Mouse (Mus musculus) c-Kit-positive CD71-positive TER-119-negative erythroid progenitor cells, embryonic 14.5 days (primary cell): ENCODE data around the gene Atp9a.
A peak's percentile ranks its signal among the peaks of the same experiment; 100 is the strongest.

Experiments used
- DNase-seq: peaks from one replicate; pipeline ENCODE4 v3.0.0-alpha.2; 2013; ENCODE audit warnings: low read depth

Gene Atp9a

GRCm38 (mm10) chr2:168640460-168640859 is 101.7 kb downstream of the Atp9a start:
- DNase-seq = no peak

- no peak for DNase-seq
Measured at GRCm38 (mm10) chr2:168634881-168635280, 107.3 kb downstream of the Atp9a start.

DNA sequence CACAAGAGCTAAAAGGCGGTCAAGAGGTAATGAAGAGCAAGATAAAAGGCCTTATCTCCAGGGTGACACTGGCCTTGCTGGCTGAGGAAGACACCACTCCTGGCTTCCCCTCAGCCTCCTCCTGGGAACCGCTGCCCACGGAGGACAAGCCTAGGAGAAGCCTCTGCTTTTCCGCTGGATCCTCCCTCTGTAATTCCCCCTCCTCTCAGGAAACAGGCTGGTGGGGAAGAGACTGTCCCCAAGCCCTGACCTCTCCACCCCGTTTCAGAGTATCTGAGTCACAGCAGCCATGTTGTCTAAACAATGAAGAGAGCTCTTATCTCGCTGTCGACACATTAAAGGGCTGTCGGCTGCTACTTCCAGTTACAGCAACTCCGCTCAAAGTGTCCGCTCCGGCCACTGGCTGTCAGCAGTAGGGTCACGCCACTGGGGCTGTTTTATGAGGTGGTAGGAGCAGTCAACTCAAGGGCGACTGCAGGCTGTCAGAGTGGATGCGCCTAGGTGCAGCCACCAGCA is 108.8 kb downstream of the Atp9a start:
- no peak for DNase-seq

GRCm38 (mm10) chr2:168632543-168632942 is 109.7 kb downstream of the Atp9a start:
- no peak for DNase-seq

DNA sequence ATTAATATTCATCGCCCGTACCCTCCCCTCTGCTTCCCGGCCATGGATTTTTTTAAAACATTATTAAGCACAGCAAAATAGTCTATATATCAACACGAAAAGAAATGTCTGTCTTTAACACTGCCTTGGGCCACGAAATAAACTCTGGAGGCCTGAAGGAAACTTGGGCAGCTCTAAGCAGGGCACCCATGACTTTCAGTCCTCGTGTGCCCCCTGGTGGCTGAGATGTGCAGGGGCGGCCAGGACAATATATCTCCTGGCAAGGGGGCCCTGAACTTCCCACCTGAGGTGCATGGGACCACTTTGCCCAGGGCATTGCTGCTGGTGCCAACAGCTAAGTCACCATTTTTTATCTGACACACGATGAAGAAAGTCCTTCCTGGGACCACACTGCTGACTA is 113.4 kb downstream of the Atp9a start:
- DNase-seq = peak; percentile 34

DNA sequence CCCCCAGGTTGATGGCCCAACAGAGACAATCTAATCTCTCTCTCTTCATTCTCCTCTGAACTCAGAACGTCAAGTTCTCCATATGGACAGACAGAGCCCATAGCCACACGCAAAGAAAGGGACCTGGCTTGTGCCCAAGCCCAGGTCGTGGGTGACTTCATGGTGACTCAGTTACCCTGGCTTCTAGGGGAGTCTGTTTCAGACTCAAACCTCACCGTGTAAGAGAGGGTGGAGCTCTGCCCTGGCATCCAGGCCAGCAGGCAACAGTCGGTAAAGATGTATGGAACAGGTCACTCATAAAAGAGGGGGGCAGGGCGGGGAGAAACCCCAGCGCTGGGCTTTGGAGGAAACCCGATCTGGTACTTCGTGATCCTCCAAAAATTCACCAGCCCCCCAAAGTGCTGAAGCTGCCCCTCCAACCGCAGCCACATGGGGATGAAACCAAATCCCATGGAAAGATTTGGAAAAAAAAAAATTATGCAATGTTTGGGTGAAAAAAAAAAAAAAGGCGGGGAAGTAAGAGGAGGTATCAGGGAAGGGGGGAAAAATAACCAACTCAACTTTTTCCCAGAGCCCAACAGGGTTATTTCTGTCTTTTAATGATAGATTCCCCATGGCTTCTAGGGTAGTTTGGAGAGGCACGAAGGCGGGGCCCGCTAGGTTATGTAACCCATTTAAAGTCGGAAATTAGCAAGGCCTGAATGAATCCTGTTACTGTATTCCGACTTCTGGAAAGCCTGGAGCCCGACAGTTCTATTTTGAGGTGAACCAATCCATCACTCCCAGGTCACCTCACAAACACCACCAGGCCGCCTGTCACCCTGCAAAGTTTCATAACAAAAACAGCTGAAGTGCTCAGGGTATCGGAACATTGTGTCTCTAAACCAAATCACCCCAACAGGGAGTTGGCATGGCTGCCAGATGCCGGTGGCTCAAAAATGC is 114.1 kb downstream of the Atp9a start:
- DNase-seq = no peak

DNA sequence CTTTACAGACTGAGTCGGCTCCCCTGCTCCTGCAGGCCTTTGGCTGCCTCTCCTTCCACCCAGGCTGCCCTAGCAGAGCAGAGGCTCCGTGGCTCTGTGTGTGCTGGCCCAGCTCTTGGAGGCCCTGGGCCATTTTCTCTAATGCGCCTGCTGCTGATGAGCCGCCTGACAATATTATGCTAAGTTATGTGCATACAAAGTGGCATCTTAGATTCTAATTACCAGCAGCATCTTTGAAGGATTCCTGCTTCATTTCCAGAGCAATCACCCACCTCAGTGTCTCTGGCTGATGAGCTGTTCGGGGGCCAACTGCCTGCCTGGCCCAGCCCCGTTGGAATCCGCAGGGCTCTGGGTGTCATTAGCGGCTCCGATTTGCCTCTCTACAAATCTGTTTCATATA is 115.8 kb downstream of the Atp9a start:
- DNase-seq = no peak

DNA sequence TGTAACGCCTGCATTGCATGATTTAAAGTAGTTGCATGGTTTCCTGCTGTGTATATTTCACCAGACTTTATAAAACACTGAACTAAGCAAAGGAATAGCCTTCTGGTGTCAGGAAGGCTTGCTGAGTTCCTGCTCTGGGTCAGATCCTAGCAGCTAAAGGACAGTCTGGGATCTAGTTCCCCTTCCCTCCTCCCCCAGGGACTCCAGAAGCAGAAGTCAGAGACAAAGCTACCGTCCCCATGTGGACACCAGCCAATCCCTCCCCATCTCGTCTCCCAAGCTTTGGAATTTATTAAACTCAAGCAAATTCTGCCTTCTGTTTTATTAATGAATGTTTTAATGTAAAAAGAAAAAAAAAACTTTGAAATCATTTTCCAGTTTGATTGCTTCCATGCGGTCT is 117.1 kb downstream of the Atp9a start:
- DNase-seq = no peak

GRCm38 (mm10) chr2:168621111-168621802 is 121.0 kb downstream of the Atp9a start:
- DNase-seq = no peak

GRCm38 (mm10) chr2:168618205-168618717 is 123.9 kb downstream of the Atp9a start:
- DNase-seq = no peak

DNA sequence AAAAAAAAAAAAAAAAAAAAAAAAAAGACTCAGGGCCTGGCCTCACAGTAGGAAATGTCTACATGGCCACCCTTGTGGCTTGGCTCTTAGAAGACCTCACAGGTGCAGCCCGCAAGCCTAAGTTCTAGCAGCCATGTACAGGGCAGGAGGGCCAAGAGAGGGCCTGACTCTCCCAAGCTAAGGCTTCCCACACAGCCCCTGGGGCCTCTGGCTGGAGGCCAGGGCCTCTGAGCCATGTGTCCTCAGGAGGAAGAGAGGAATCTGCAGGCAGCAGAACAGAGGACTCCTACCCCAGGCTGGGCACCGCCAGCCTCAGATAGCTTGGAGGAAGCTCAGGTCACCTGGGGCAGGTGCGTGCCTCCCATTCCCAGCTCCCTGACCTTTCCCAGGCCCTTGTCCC is 127.0 kb downstream of the Atp9a start:
- no peak for DNase-seq

DNA sequence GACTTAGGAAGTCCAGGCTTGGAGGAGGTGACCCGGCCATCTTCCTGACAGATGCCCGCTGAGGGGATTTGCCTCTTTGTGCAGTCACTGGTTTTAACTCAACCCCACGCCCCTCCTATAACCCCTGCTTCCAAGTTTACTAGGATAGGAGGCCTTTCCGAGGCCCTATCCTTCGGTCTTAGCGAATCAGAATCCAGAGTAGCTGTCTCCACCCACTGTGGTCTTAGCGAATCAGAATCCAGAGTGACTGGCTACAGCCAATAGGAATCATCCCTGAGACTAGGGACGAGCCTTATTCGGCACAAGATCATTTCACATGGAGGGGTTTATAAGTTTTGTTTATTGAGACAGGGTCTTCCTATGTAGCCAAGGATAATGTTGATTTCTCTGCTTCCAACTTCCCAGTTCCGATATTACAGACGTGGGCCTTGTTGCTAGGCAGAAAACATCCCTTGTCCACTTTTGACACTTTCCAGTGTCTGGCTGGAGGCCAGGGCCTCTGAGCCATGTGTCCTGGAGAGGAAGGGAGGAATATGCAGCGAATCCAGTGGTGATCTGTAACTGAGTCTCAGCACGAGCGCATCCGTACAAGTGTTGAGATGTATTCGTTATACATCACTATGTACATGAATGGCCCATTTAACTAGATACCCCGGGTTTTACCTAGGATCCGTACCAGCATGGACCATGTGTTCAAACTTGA is 127.9 kb downstream of the Atp9a start:
- DNase-seq = no peak

DNA sequence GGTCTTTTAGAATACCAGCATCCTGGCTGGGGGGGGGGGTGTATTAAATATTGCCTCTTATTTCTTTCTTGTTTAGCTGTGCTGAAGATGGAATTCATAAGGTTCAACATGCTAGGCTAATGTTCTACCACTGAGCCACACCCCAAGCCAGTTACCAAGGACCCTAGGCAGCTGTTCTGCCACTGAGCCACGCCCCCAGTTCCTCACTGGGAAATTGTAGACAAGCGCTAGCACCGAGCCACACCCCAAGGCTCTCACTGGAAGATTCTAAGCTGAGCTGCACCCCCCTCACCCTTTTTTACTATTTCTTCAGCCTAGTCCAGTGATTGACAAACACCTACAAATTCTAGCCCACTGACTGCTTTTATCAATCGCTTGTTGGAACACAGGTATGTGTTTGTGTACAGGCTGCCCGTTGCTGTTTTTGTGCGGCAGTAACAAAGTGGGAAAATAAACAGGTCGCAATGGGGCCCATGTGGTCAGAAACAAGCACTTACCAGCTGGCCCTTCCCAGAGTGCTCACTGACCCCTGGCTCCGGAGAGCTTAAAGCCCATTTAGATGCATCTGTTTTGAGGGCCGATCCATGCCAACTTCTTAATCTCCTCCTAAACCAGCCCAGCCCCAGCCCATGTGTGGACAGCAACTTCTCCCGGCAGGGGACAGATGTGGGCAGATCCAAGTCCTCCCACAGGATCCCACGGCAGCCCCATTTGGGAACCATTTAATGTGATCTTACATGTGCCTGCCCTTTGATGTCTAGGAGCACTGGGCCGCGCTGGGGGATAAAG is 128.9 kb downstream of the Atp9a start:
- DNase-seq = no peak

DNA sequence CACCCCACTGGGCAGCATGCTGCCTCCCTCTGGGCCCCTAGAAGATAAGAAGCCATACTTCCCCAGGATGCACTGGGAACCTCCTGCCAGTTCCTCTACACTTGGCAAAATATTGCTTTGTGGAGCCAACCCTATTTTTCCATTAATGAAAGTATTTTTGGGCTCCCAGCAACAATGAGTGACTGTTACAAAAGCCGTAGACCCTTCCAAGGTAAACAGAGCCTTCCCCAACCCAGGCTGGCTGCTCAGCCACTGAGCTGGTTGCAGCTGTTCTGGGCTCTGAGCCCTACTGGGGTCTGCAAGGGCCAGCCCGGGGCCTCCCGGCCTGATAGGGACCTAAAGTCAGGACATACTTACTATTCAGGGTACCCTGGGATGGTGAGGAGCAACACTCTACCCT is 131.3 kb downstream of the Atp9a start:
- DNase-seq = no peak

DNA sequence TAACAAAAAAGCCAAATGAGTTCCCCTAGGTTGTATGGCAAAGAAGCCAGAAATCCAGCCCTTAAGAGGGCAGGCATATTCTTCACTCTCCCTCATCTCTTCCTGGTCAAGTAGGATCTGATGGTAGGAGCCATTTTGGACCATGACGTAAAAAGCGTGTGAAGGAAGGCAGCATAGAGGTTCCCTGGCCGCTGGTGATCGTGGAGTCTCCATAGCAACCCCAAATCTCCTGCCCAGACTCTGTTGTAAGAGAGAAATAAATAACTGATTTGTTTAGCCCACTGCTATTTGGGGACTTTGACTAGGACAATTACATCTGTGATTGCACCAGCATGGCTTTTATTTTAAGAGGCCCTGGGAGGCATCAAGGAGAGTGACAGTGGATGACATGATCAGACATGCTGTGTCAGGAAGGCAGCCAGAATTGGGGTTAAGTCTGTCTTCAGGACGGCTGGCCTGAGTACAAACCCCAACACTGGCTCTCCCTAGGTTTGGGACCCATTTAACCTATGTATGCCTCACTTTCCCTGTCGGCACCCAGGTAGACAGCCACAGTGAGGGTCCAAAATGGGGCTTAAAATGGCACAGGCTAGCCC is 132.5 kb downstream of the Atp9a start:
- no peak for DNase-seq

- DNase-seq = no peak
Measured at GRCm38 (mm10) chr2:168608125-168608564, 134.1 kb downstream of the Atp9a start.

GRCm38 (mm10) chr2:168604655-168605070 is 137.5 kb downstream of the Atp9a start:
- no peak for DNase-seq

GRCm38 (mm10) chr2:168602387-168602741 is 139.8 kb downstream of the Atp9a start:
- no peak for DNase-seq

DNA sequence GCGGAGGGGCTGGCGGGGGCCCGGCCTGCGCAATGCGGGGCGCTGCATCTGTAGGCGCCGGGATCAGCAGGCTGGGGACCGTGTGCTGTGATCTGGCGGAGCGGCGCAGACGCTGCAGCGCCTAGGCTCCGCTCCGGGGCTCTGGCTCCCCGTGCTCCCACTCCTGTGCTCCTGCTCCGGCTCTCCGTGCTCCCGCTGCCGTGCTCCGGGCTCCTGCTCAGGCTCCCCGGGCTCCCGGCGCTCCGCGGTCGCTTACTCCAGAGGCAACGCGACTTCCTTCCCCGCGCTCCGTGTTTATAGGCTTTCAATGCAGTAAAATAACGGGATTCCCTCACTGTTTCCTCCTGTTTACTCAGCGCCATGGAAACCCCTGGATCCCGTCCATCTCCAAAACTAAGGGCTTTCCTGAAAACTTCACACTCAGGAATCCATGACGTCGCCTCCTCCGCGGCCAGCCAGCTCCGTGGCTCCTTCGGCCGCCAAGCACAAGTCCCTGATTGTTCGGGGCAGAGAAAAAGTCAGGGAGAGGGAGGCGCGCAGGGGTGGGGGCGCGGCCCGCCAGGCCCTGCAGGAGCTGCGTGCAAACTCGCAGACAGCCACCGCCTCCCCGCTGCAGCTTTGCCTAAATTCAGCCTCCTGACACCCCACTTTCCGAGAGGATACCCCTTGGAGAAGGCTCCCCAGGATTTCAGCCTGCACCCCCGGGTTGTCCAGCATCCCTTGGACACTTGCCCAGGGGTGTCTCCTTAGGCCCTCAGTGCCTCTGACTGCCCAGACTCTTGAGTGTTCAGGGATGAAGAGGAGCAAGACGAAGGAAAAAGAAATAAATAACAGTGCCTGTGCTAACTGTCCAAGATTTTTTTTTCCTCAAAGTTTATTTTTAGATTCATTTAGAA is 140.5 kb downstream of the Atp9a start, which contains the start of gene Nfatc2:
TSS of gene Nfatc2 (minus strand) at position 167 of the 896 bp plus-strand sequence.
- no peak for DNase-seq
